20 mouse cellular contexts compared by ENCODE assay signal in the genomic region with DNA sequence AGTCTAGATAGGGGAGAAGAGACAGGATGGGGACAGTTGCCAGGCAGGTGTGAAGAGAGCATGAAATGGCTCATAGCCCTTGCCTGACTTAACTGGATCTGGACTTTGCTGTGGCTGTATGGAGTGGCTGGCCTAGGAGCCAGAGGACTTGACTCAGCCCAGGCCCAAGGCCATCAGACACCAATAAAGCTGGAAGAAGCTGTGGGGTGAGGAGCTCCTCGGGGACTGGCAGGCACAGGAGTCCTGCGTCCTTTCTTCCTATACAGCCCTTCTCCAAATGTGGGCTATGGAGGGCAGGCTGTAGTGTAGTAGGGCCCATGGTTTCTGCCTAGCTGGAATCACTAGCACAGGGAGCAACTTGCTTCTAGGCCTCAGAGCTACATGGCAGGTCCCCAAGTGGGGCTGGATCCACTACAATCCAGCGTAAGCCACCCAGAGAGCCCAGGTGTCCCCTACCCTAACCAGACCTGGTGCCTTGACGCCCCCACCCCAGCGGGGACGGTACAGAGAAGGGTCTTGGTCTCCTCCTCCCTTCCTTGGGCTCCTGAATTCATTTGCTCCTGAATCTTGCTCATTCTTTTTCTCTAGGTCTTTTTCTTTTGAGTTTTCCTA. TPM values are rescaled to one million over a fixed set of nuclear protein-coding genes. Genes with fewer than 3 reads are reported as not detected.
A peak's percentile ranks its signal among the peaks of the same experiment; 100 is the strongest.
DNase-seq lines count a peak whose midpoint lies in the region; ATAC-seq lines count a peak whose summit lies in the region.
"Had no signal": no experiment of that assay in that cellular context is flagged by ENCODE, and none has a peak within 500 bp of the region (broad histone marks: within the 10 kb centered on the region; RNA-seq: fewer than 3 reads in every experiment).

No protein-coding gene starts in this region.

- H3K4me1 ChIP-seq in forebrain, embryonic 12.5 days = no peaks in the 10 kb centered on the region
- H3K4me1 ChIP-seq in forebrain, embryonic 16.5 days (replicated peaks; ENCODE audit: control insufficient read depth, insufficient read depth, low read length) = no peaks in the 10 kb centered on the region; the same call in 1 of the 2 replicates
- no peaks in the 10 kb centered on the region for H3K4me1 ChIP-seq in midbrain, embryonic 14.5 days (ENCODE audit: control insufficient read depth, insufficient read depth, low read length)
- H3K4me1 ChIP-seq in midbrain, embryonic 15.5 days = no peaks in the 10 kb centered on the region
- H3K4me1 ChIP-seq: heart, embryonic 15.5 days; hindbrain, embryonic 13.5 days; kidney, embryonic 15.5 days; midbrain, embryonic 10.5 days had no signal

- H3K27me3 ChIP-seq in forebrain, embryonic 12.5 days = no peaks in the 10 kb centered on the region
- H3K27me3 ChIP-seq in forebrain, embryonic 16.5 days (replicated peaks; ENCODE audit: control insufficient read depth, insufficient read depth, low read length) = no peaks in the 10 kb centered on the region
- H3K27me3 ChIP-seq in midbrain, embryonic 14.5 days (ENCODE audit: control insufficient read depth, insufficient read depth, low read length) = no peaks in the 10 kb centered on the region
- no peaks in the 10 kb centered on the region for H3K27me3 ChIP-seq in midbrain, embryonic 15.5 days (replicated peaks)
- H3K27me3 ChIP-seq: heart, embryonic 15.5 days; hindbrain, embryonic 13.5 days; kidney, embryonic 15.5 days had no signal

- H3K9ac ChIP-seq in forebrain, embryonic 12.5 days = no peak overlapping the region
- no peak overlapping the region for H3K9ac ChIP-seq in forebrain, embryonic 16.5 days (replicated peaks; ENCODE audit: low read depth, low read length)
- H3K9ac ChIP-seq in midbrain, embryonic 14.5 days (replicated peaks; ENCODE audit: low read length) = no peak overlapping the region
- H3K9ac ChIP-seq in midbrain, embryonic 15.5 days = no peak overlapping the region
- H3K9ac ChIP-seq: heart, embryonic 15.5 days; hindbrain, embryonic 13.5 days; kidney, embryonic 15.5 days had no signal

- 0 out of 2 replicates have a peak, but pooled peaks have one; percentile 30 for ATAC-seq in forebrain, embryonic 12.5 days (ENCODE audit: low FRiP score)
- no peak for ATAC-seq in forebrain, embryonic 16.5 days
- ATAC-seq in midbrain, embryonic 14.5 days (ENCODE audit: low FRiP score, low TSS enrichment) = no peak
- ATAC-seq in midbrain, embryonic 15.5 days (replicated peaks) = no peak

- H3K36me3 ChIP-seq in forebrain, embryonic 12.5 days (replicated peaks) = peaks cover 41% of the 10 kb centered on the region
- peaks cover 23% of the 10 kb centered on the region for H3K36me3 ChIP-seq in forebrain, embryonic 16.5 days (ENCODE audit: control insufficient read depth, insufficient read depth)
- peaks cover 43% of the 10 kb centered on the region for H3K36me3 ChIP-seq in midbrain, embryonic 14.5 days (ENCODE audit: control insufficient read depth, insufficient read depth, low read length)
- H3K36me3 ChIP-seq in midbrain, embryonic 15.5 days (replicated peaks) = peaks cover 32% of the 10 kb centered on the region

- 84% methylated on average over 6 of the region's 6 CpGs for WGBS in forebrain, embryonic 12.5 days
- 81% methylated on average over 6 of the region's 6 CpGs for WGBS in forebrain, embryonic 16.5 days
- WGBS in midbrain, embryonic 14.5 days = 67% methylated on average over 6 of the region's 6 CpGs
- 81% methylated on average over 6 of the region's 6 CpGs for WGBS in midbrain, embryonic 15.5 days

- H3K9me3 ChIP-seq in forebrain, embryonic 12.5 days = no peaks in the 10 kb centered on the region
- H3K9me3 ChIP-seq in forebrain, embryonic 16.5 days (ENCODE audit: control insufficient read depth, low read length) = no peaks in the 10 kb centered on the region
- H3K9me3 ChIP-seq in midbrain, embryonic 14.5 days (ENCODE audit: control insufficient read depth, low read length) = no peaks in the 10 kb centered on the region
- no peaks in the 10 kb centered on the region for H3K9me3 ChIP-seq in midbrain, embryonic 15.5 days
- H3K9me3 ChIP-seq: heart, embryonic 15.5 days; hindbrain, embryonic 13.5 days; kidney, embryonic 15.5 days; midbrain, embryonic 10.5 days had no signal

- DNase-seq in adrenal gland, adult (ENCODE audit: inconsistent age in 2 of 2, low spot score in 1 of 2) = peak; percentile 59 to 80
- DNase-seq in adrenal gland, postnatal 4 days (ENCODE audit: low spot score in 2 of 2) = no peak
- DNase-seq in midbrain, embryonic 14.5 days = no peak
- peak; percentile 51 to 69 for DNase-seq in adrenal gland, postnatal 36 days
- no peak for DNase-seq in thymus, postnatal 25 days
- DNase-seq: cerebellum, adult 18-20 months; embryo, embryonic 11 days; gastrocnemius, postnatal 36 days; heart, postnatal 36 days; kidney, adult 11 months; lung, adult 18-20 months; lung, postnatal 10 days; retina, postnatal 1 day had no signal

- H3K4me3 ChIP-seq in forebrain, embryonic 12.5 days (replicated peaks) = no peak overlapping the region
- H3K4me3 ChIP-seq in forebrain, embryonic 16.5 days (replicated peaks; ENCODE audit: low read length) = no peak overlapping the region
- H3K4me3 ChIP-seq in midbrain, embryonic 14.5 days (replicated peaks; ENCODE audit: low read depth, low read length) = no peak overlapping the region
- H3K4me3 ChIP-seq in midbrain, embryonic 15.5 days = no peak overlapping the region
- H3K4me3 ChIP-seq: heart, embryonic 15.5 days; hindbrain, embryonic 13.5 days; kidney, embryonic 15.5 days; midbrain, embryonic 10.5 days had no signal

- H3K4me2 ChIP-seq in forebrain, embryonic 12.5 days = no peak overlapping the region
- no peak overlapping the region for H3K4me2 ChIP-seq in forebrain, embryonic 16.5 days (ENCODE audit: low read length)
- no peak overlapping the region for H3K4me2 ChIP-seq in midbrain, embryonic 14.5 days (ENCODE audit: low read length)
- H3K4me2 ChIP-seq in midbrain, embryonic 15.5 days = no peak overlapping the region
- H3K4me2 ChIP-seq: heart, embryonic 15.5 days; hindbrain, embryonic 13.5 days; kidney, embryonic 15.5 days had no signal

- no peak overlapping the region for H3K27ac ChIP-seq in forebrain, embryonic 12.5 days
- no peak overlapping the region for H3K27ac ChIP-seq in forebrain, embryonic 16.5 days (ENCODE audit: low read length)
- 0 out of 2 replicates have a peak overlapping the region, but pooled peaks have one; percentile 9 for H3K27ac ChIP-seq in midbrain, embryonic 14.5 days (replicated peaks; ENCODE audit: low read depth, low read length)
- H3K27ac ChIP-seq in midbrain, embryonic 15.5 days = no peak overlapping the region
- H3K27ac ChIP-seq: heart, embryonic 15.5 days; hindbrain, embryonic 13.5 days; kidney, embryonic 15.5 days; midbrain, embryonic 10.5 days had no signal

RNA-seq across cellular contexts. Expression of gene Gm10644, which starts 13.8 kb away (rescaled TPM):
- total RNA-seq in adrenal gland, postnatal 4 days (2021) = under 1 TPM; 0.62 to 0.70 TPM
- polyA plus RNA-seq in forebrain, embryonic 12.5 days (2016; fragmentation: Nextera tagmentation; extraction: Ambion mirVana) = 0.88 and 0.90 TPM in 2 replicates
- polyA plus RNA-seq in forebrain, embryonic 16.5 days (2015; fragmentation: Nextera tagmentation; extraction: Ambion mirVana) = 0.63 and 1.3 TPM in 2 replicates
- 1.0 and 1.1 TPM in 2 replicates for polyA plus RNA-seq in midbrain, embryonic 14.5 days (2014; fragmentation: Nextera tagmentation; extraction: Ambion mirVana)
- polyA plus RNA-seq in midbrain, embryonic 15.5 days (2015; fragmentation: Nextera tagmentation; extraction: Ambion mirVana) = 0.93 and 1.00 TPM in 2 replicates
- total RNA-seq in adrenal gland, postnatal 36 days (2021) = 1 to 10 TPM in 1 of 2 experiments, under 1 TPM in 1; 0.46 to 1.9 TPM

RNA-seq across cellular contexts. Expression of gene Asf1b, which starts 14.1 kb away (rescaled TPM):
- total RNA-seq in adrenal gland, postnatal 4 days (2021) = 10 to 100 TPM; 16.9 to 20.1 TPM
- 59.0 and 61.0 TPM in 2 replicates for polyA plus RNA-seq in forebrain, embryonic 12.5 days (2016; fragmentation: Nextera tagmentation; extraction: Ambion mirVana)
- polyA plus RNA-seq in forebrain, embryonic 16.5 days (2015; fragmentation: Nextera tagmentation; extraction: Ambion mirVana) = 14.8 and 19.5 TPM in 2 replicates
- 7.9 and 15.5 TPM in 2 replicates for polyA plus RNA-seq in midbrain, embryonic 14.5 days (2014; fragmentation: Nextera tagmentation; extraction: Ambion mirVana)
- 8.0 and 10.9 TPM in 2 replicates for polyA plus RNA-seq in midbrain, embryonic 15.5 days (2015; fragmentation: Nextera tagmentation; extraction: Ambion mirVana)
- total RNA-seq in adrenal gland, postnatal 36 days (2021) = 1 to 10 TPM; 3.4 to 4.5 TPM

RNA-seq across cellular contexts. Expression of gene Prkaca, which starts 31.6 kb away (rescaled TPM):
- 100 to 1,000 TPM; 225 to 237 TPM for total RNA-seq in adrenal gland, postnatal 4 days (2021)
- polyA plus RNA-seq in forebrain, embryonic 12.5 days (2016; fragmentation: Nextera tagmentation; extraction: Ambion mirVana) = 181 and 187 TPM in 2 replicates
- 164 TPM in 2 replicates for polyA plus RNA-seq in forebrain, embryonic 16.5 days (2015; fragmentation: Nextera tagmentation; extraction: Ambion mirVana)
- 181 and 207 TPM in 2 replicates for polyA plus RNA-seq in midbrain, embryonic 14.5 days (2014; fragmentation: Nextera tagmentation; extraction: Ambion mirVana)
- 228 and 238 TPM in 2 replicates for polyA plus RNA-seq in midbrain, embryonic 15.5 days (2015; fragmentation: Nextera tagmentation; extraction: Ambion mirVana)
- 100 to 1,000 TPM; 234 to 305 TPM for total RNA-seq in adrenal gland, postnatal 36 days (2021)

RNA-seq across cellular contexts. Expression of gene Adgrl1, which starts 41.3 kb away (rescaled TPM):
- 100 to 1,000 TPM; 103 to 109 TPM for total RNA-seq in adrenal gland, postnatal 4 days (2021)
- 30.4 and 31.3 TPM in 2 replicates for polyA plus RNA-seq in forebrain, embryonic 12.5 days (2016; fragmentation: Nextera tagmentation; extraction: Ambion mirVana)
- 57.4 and 60.4 TPM in 2 replicates for polyA plus RNA-seq in forebrain, embryonic 16.5 days (2015; fragmentation: Nextera tagmentation; extraction: Ambion mirVana)
- polyA plus RNA-seq in midbrain, embryonic 14.5 days (2014; fragmentation: Nextera tagmentation; extraction: Ambion mirVana) = 77.2 and 92.7 TPM in 2 replicates
- polyA plus RNA-seq in midbrain, embryonic 15.5 days (2015; fragmentation: Nextera tagmentation; extraction: Ambion mirVana) = 67.2 and 68.0 TPM in 2 replicates
- 10 to 100 TPM; 62.4 to 73.4 TPM for total RNA-seq in adrenal gland, postnatal 36 days (2021)

RNA-seq across cellular contexts. Expression of gene Samd1, which starts 56.3 kb away (rescaled TPM):
- total RNA-seq in adrenal gland, postnatal 4 days (2021) = 10 to 100 TPM; 57.6 to 63.1 TPM
- 9.9 and 11.4 TPM in 2 replicates for polyA plus RNA-seq in forebrain, embryonic 12.5 days (2016; fragmentation: Nextera tagmentation; extraction: Ambion mirVana)
- 8.1 and 9.7 TPM in 2 replicates for polyA plus RNA-seq in forebrain, embryonic 16.5 days (2015; fragmentation: Nextera tagmentation; extraction: Ambion mirVana)
- polyA plus RNA-seq in midbrain, embryonic 14.5 days (2014; fragmentation: Nextera tagmentation; extraction: Ambion mirVana) = 10.5 and 14.2 TPM in 2 replicates
- polyA plus RNA-seq in midbrain, embryonic 15.5 days (2015; fragmentation: Nextera tagmentation; extraction: Ambion mirVana) = 7.1 and 7.2 TPM in 2 replicates
- total RNA-seq in adrenal gland, postnatal 36 days (2021) = 10 to 100 TPM; 34.2 to 37.2 TPM

Comparison
In these comparisons a context has a peak if more than half of its experiments do, and no peak if none do; other contexts are left out.
1. DNase-seq: peak in adrenal gland, adult (2 of 2) and adrenal gland, postnatal 36 days (2 of 2); none in adrenal gland, postnatal 4 days (0 of 2), midbrain, embryonic 14.5 days (single experiment) and thymus, postnatal 25 days (single experiment).